Mouse (Mus musculus): Measurements from ENCODE around the gene Ovol2. TPM values are rescaled to one million over a fixed set of nuclear protein-coding genes. Genes with fewer than 3 reads are reported as not detected.

The Ovol2 gene
- 3.7 and 4.1 TPM in 2 replicates for polyA plus RNA-seq (2015; fragmentation: Nextera tagmentation; extraction: Ambion mirVana)

DNA sequence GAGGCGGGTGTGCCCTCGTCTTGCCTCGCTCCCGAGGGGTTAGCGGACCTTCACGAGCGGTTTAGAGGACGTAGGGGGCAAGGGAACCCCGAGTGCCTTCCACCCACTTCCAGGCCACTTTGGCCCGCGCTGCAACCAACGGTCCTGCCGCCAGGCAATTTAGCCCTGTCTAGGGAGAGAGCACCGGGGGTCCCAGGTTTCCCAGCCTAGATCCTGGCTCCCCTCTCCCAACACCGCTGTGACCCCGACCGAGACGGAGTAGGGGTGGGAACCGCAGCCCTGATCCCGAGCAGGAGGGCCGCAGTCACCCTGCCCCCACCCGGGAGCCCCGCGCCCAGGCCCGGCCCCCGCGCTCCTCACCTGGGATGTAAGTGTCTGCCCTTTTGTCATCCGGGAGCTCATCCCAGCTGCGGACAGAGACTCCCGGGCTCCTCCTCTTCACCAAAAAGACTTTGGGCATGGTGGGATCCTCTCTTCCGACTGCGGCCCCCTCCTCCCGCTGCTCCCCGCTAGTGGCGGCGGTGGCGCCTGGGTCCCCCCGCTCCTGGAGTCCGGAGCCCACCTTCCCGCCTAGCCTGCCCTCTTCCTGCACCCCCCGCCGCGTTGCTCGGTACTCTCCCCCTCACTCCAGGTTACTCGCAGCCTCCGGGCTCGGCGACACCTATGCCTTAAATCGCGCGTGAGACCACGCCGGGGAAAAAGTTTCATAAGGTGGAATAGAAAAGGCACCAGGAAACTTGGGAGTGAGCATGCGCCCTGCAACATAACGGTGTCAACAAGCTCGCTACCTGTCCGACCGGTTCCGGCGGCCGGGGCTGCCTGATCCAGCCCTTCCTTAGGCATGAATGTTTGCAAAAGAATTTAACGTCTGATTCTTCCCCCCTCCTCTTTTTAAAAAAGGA, at the start of gene Ovol2:
Gene Ovol2, minus strand, starts transcription at position 746 of the 902 bp plus-strand sequence.
- peak within 1 kb of the TSS; percentile 62 for H3K4me3 ChIP-seq (ENCODE audit: low read length)
- H3K9ac ChIP-seq (ENCODE audit: low read length), result peak within 1 kb of the TSS; percentile 66
- H3K9me3 ChIP-seq (ENCODE audit: control insufficient read depth, low read length), result no peaks in the 10 kb centered on the region
- H3K36me3 ChIP-seq (ENCODE audit: control insufficient read depth, insufficient read depth, low read length), result no peaks in the 10 kb centered on the region
- H3K27ac ChIP-seq (ENCODE audit: low read length), result peak within 1 kb of the TSS; percentile 64
- WGBS, result under 1% methylated on average over 62 of the region's 62 CpGs
- peak within 1 kb of the TSS; percentile 97 for H3K4me2 ChIP-seq (ENCODE audit: low read depth, low read length)
- ATAC-seq (ENCODE audit: low read depth), result peak; percentile 78
- peaks cover 18% of the 10 kb centered on the region for H3K4me1 ChIP-seq (replicated peaks; ENCODE audit: control insufficient read depth, insufficient read depth, low read length)
- peaks cover 43% of the 10 kb centered on the region for H3K27me3 ChIP-seq (ENCODE audit: control insufficient read depth, insufficient read depth, low read depth, low read length)

DNA sequence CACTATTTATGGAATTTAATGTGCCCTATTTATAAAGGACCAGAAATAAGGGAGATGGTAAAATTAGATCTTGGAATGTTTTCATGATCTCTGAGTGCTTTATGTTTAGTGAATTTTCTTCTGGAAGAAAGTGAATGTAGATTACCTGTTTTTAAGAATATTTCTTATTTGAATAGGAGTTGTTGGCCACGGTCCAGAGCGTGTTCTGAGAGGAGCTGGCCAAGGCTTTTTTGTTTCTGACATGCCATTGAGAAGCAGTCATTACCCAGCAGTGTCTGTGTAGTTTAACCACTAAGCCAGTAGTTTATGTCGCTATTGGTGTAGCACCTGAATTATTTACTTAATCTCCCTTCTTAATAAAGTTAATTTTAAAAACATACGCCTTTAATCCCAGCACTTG, 49.8 kb upstream of the Ovol2 start:
- H3K27ac ChIP-seq (ENCODE audit: low read length), result no peak overlapping the region
- H3K27me3 ChIP-seq (ENCODE audit: control insufficient read depth, insufficient read depth, low read depth, low read length), result no peaks in the 10 kb centered on the region
- WGBS, result 84% methylated on average over 4 of the region's 4 CpGs
- no peak overlapping the region for H3K4me2 ChIP-seq (ENCODE audit: low read depth, low read length)
- no peaks in the 10 kb centered on the region for H3K4me1 ChIP-seq (replicated peaks; ENCODE audit: control insufficient read depth, insufficient read depth, low read length)
- H3K4me3 ChIP-seq (ENCODE audit: low read length), result no peak overlapping the region
- H3K9me3 ChIP-seq (ENCODE audit: control insufficient read depth, low read length), result no peaks in the 10 kb centered on the region
- no peak for ATAC-seq (ENCODE audit: low read depth)
- H3K36me3 ChIP-seq (ENCODE audit: control insufficient read depth, insufficient read depth, low read length), result peaks cover 36% of the 10 kb centered on the region
- H3K9ac ChIP-seq (ENCODE audit: low read length), result no peak overlapping the region

DNA sequence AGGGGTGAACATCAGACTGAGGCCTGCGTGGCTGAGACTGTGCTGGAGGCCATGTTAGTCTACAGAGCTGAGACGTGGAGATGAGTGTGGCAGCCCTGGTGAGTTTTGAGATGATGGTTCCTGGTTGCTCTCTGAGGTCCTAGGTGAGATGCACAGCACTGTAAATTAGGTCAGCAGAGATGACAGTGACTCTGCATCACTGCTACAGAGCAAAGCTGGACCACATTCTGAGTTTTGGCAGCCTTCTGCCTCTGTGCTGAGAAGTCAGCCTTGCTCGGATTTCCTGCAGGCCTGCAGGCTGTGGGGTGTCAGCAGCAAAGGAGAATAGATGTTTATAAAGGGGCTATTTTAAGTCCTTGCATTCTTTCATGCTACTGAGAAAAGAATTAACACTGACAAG, 49.3 kb upstream of the Ovol2 start:
- H3K27me3 ChIP-seq (ENCODE audit: control insufficient read depth, insufficient read depth, low read depth, low read length), result no peaks in the 10 kb centered on the region
- H3K4me1 ChIP-seq (replicated peaks; ENCODE audit: control insufficient read depth, insufficient read depth, low read length), result no peaks in the 10 kb centered on the region
- H3K27ac ChIP-seq (ENCODE audit: low read length), result no peak overlapping the region; the same call in 1 of the 2 replicates
- no peak overlapping the region for H3K4me3 ChIP-seq (ENCODE audit: low read length)
- no peak overlapping the region for H3K4me2 ChIP-seq (ENCODE audit: low read depth, low read length)
- peaks cover 38% of the 10 kb centered on the region for H3K36me3 ChIP-seq (ENCODE audit: control insufficient read depth, insufficient read depth, low read length)
- 78% methylated on average over 3 of the region's 3 CpGs for WGBS
- H3K9ac ChIP-seq (ENCODE audit: low read length), result no peak overlapping the region
- peak; percentile 26; the same call in 1 of the 2 replicates for ATAC-seq (ENCODE audit: low read depth)
- H3K9me3 ChIP-seq (ENCODE audit: control insufficient read depth, low read length), result no peaks in the 10 kb centered on the region

- peaks cover 39% of the 10 kb centered on the region for H3K36me3 ChIP-seq (ENCODE audit: control insufficient read depth, insufficient read depth, low read length)
- peaks cover 3% of the 10 kb centered on the region for H3K4me1 ChIP-seq (replicated peaks; ENCODE audit: control insufficient read depth, insufficient read depth, low read length)
- no peak overlapping the region; the same call in 1 of the 2 replicates for H3K9ac ChIP-seq (ENCODE audit: low read length)
- no peak overlapping the region for H3K4me3 ChIP-seq (ENCODE audit: low read length)
- H3K27me3 ChIP-seq (ENCODE audit: control insufficient read depth, insufficient read depth, low read depth, low read length), result no peaks in the 10 kb centered on the region
- H3K9me3 ChIP-seq (ENCODE audit: control insufficient read depth, low read length), result no peaks in the 10 kb centered on the region
- WGBS, result 72% methylated on average over 10 of the region's 10 CpGs
- H3K27ac ChIP-seq (ENCODE audit: low read length), result no peak overlapping the region
- peak; percentile 54; the same call in 1 of the 2 replicates for ATAC-seq (ENCODE audit: low read depth)
- H3K4me2 ChIP-seq (ENCODE audit: low read depth, low read length), result no peak overlapping the region
These were observed 43.2 kb upstream of the Ovol2 start for GRCm38 (mm10) chr2:144375063-144375703.

DNA sequence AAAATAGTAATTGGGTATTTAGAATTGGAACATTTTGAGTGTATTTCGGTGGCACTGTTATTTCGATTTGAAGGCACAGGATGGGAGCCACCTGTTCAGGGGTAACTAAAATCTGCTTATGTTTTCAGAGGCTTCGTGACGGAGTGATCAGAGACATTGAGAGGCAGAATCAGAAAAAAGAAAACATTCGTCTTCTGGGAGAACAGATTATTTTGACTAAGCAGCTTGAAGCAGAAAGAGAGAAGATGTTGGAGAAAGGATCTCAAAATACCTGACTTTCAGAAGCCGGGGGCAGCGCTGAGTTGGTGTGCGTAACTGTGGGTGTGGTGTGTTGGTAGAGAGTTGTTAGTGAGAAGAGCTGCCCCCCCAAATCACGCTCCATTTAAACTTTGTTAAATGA, 41.1 kb upstream of the Ovol2 start:
- no peak overlapping the region for H3K4me3 ChIP-seq (ENCODE audit: low read length)
- 88% methylated on average over 9 of the region's 9 CpGs for WGBS
- no peaks in the 10 kb centered on the region for H3K27me3 ChIP-seq (ENCODE audit: control insufficient read depth, insufficient read depth, low read depth, low read length)
- H3K4me2 ChIP-seq (ENCODE audit: low read depth, low read length), result no peak overlapping the region
- peaks cover 29% of the 10 kb centered on the region for H3K36me3 ChIP-seq (ENCODE audit: control insufficient read depth, insufficient read depth, low read length)
- ATAC-seq (ENCODE audit: low read depth), result no peak
- H3K4me1 ChIP-seq (replicated peaks; ENCODE audit: control insufficient read depth, insufficient read depth, low read length), result peaks cover 11% of the 10 kb centered on the region
- no peak overlapping the region for H3K9ac ChIP-seq (ENCODE audit: low read length)
- H3K27ac ChIP-seq (ENCODE audit: low read length), result no peak overlapping the region
- no peaks in the 10 kb centered on the region for H3K9me3 ChIP-seq (ENCODE audit: control insufficient read depth, low read length)

- H3K4me3 ChIP-seq (ENCODE audit: low read length), result no peak overlapping the region
- H3K27ac ChIP-seq (ENCODE audit: low read length), result no peak overlapping the region
- no peaks in the 10 kb centered on the region for H3K9me3 ChIP-seq (ENCODE audit: control insufficient read depth, low read length)
- ATAC-seq (ENCODE audit: low read depth), result no peak
- no peak overlapping the region for H3K4me2 ChIP-seq (ENCODE audit: low read depth, low read length)
- H3K9ac ChIP-seq (ENCODE audit: low read length), result no peak overlapping the region
- peaks cover 11% of the 10 kb centered on the region for H3K4me1 ChIP-seq (replicated peaks; ENCODE audit: control insufficient read depth, insufficient read depth, low read length)
- no peaks in the 10 kb centered on the region for H3K27me3 ChIP-seq (ENCODE audit: control insufficient read depth, insufficient read depth, low read depth, low read length)
- WGBS, result 87% methylated on average over 4 of the region's 4 CpGs
- H3K36me3 ChIP-seq (ENCODE audit: control insufficient read depth, insufficient read depth, low read length), result peaks cover 20% of the 10 kb centered on the region
These were observed 39.6 kb upstream of the Ovol2 start for GRCm38 (mm10) chr2:144371566-144371965.

- Histone ChIP-seq H3K4me2 (ENCODE audit: low read depth, low read length) (peak overlapping the region; percentile 67), H3K36me3 (ENCODE audit: control insufficient read depth, insufficient read depth, low read length) (peaks cover 13% of the 10 kb centered on the region), H3K4me1 (replicated peaks; ENCODE audit: control insufficient read depth, insufficient read depth, low read length) (peaks cover 11% of the 10 kb centered on the region), H3K27ac (ENCODE audit: low read length) (peak overlapping the region; percentile 92), H3K27me3 (ENCODE audit: control insufficient read depth, insufficient read depth, low read depth, low read length) (no peaks in the 10 kb centered on the region), H3K9ac (ENCODE audit: low read length) (peak overlapping the region; percentile 81), H3K4me3 (ENCODE audit: low read length) (peak overlapping the region; percentile 77), H3K9me3 (ENCODE audit: control insufficient read depth, low read length) (no peaks in the 10 kb centered on the region)
- WGBS, result 1% methylated on average over 12 of the region's 12 CpGs
- 0 out of 2 replicates have a peak, but pooled peaks have one; percentile 22 for ATAC-seq (ENCODE audit: low read depth)
These were observed 37.6 kb upstream of the Ovol2 start for GRCm38 (mm10) chr2:144369511-144369910.

DNA sequence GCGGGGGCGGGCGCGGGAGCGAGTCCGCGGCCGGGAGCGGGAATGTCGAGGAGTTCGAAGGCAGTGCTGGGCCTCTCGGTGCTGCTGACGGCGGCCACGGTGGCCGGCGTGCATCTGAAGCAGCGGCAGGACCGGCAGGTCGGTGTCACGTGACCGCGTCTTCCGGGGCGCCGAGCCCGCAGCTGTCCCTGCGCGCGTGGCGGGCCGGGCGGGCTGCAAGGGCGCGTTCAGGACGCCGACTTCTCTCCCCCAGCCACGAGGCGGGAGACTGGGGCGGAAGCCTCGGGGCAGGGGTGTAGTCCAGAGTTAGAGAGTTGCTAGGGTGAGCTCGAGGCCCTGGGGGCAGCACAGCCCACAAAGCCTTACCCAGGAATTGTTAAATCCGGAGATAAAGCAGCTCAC, 37.1 kb upstream of the Ovol2 start:
- Histone ChIP-seq H3K4me1 (replicated peaks; ENCODE audit: control insufficient read depth, insufficient read depth, low read length) (peaks cover 11% of the 10 kb centered on the region), H3K4me2 (ENCODE audit: low read depth, low read length) (peak overlapping the region; percentile 67), H3K36me3 (ENCODE audit: control insufficient read depth, insufficient read depth, low read length) (peaks cover 10% of the 10 kb centered on the region), H3K9me3 (ENCODE audit: control insufficient read depth, low read length) (no peaks in the 10 kb centered on the region), H3K4me3 (ENCODE audit: low read length) (peak overlapping the region; percentile 77), H3K9ac (ENCODE audit: low read length) (peak overlapping the region; percentile 81), H3K27ac (ENCODE audit: low read length) (peak overlapping the region; percentile 92), H3K27me3 (ENCODE audit: control insufficient read depth, insufficient read depth, low read depth, low read length) (no peaks in the 10 kb centered on the region)
- WGBS, result 0% methylated on average over 34 of the region's 43 CpGs
- peak; percentile 89 for ATAC-seq (ENCODE audit: low read depth)

GRCm38 (mm10) chr2:144368400-144369019, 36.6 kb upstream of the Ovol2 start, which contains the start of the genes Kat14 and Pet117:
Gene Kat14 (plus strand): TSS chr2:144368983.
Gene Pet117 (plus strand): TSS chr2:144368996.
- WGBS, result 6% methylated on average over 35 of the region's 38 CpGs
- no peaks in the 10 kb centered on the region for H3K27me3 ChIP-seq (ENCODE audit: control insufficient read depth, insufficient read depth, low read depth, low read length)
- peaks cover 5% of the 10 kb centered on the region; the same call in 1 of the 2 replicates for H3K36me3 ChIP-seq (ENCODE audit: control insufficient read depth, insufficient read depth, low read length)
- H3K9ac ChIP-seq (ENCODE audit: low read length), result peak within 1 kb of the TSS; percentile 81
- peak within 1 kb of the TSS; percentile 68 for H3K4me2 ChIP-seq (ENCODE audit: low read depth, low read length)
- H3K4me3 ChIP-seq (ENCODE audit: low read length), result peak within 1 kb of the TSS; percentile 77
- H3K27ac ChIP-seq (ENCODE audit: low read length), result peak within 1 kb of the TSS; percentile 92
- ATAC-seq (ENCODE audit: low read depth), result peak; percentile 97
- H3K9me3 ChIP-seq (ENCODE audit: control insufficient read depth, low read length), result no peaks in the 10 kb centered on the region
- H3K4me1 ChIP-seq (replicated peaks; ENCODE audit: control insufficient read depth, insufficient read depth, low read length), result peaks cover 11% of the 10 kb centered on the region
